Mouse (Mus musculus): ENCODE results near the gene Iqsec2. TPM values are rescaled to one million over a fixed set of nuclear protein-coding genes. Genes with fewer than 3 reads are reported as not detected.
A peak's percentile ranks its signal among the peaks of the same experiment; 100 is the strongest.
"Not testable (repeated sequence)": the region's sequence is repeated elsewhere in the genome, so short reads cannot be mapped to it uniquely, and the experiment has no call there.

The Iqsec2 gene
- polyA plus RNA-seq, 1 experiment from 2014 or later = 9.5 TPM

- no peak overlapping the region for H3K4me3 ChIP-seq (replicated peaks; ENCODE audit: low read length)
- no peak overlapping the region for H3K9ac ChIP-seq
- no peaks in the 10 kb centered on the region for H3K9me3 ChIP-seq (ENCODE audit: control insufficient read depth, low read length)
- WGBS = 68% methylated on average over 5 of the region's 5 CpGs
- H3K36me3 ChIP-seq (replicated peaks; ENCODE audit: control insufficient read depth, insufficient read depth) = 0 out of 2 replicates have a peak, but pooled peaks cover 5% of the 10 kb centered on the region
- DNase-seq (ENCODE audit: low spot score) (no peak), ATAC-seq (ENCODE audit: low FRiP score) (no peak)
- no peaks in the 10 kb centered on the region for H3K4me1 ChIP-seq (replicated peaks; ENCODE audit: control insufficient read depth, insufficient read depth, low read length)
- no peak overlapping the region for H3K27ac ChIP-seq
- H3K27me3 ChIP-seq (ENCODE audit: control insufficient read depth, insufficient read depth, low read length) = peaks cover 78% of the 10 kb centered on the region
- H3K4me2 ChIP-seq (replicated peaks) = no peak overlapping the region
These were observed 80.2 kb downstream of the Iqsec2 start for GRCm38 (mm10) chrX:152224280-152224679.

- Histone ChIP-seq H3K9ac (peak within 1 kb of the TSS; percentile 79), H3K27me3 (ENCODE audit: control insufficient read depth, insufficient read depth, low read length) (peaks cover 5% of the 10 kb centered on the region; the same call in 1 of the 2 replicates), H3K27ac (peak within 1 kb of the TSS; percentile 71), H3K36me3 (replicated peaks; ENCODE audit: control insufficient read depth, insufficient read depth) (peaks cover 14% of the 10 kb centered on the region), H3K4me1 (replicated peaks; ENCODE audit: control insufficient read depth, insufficient read depth, low read length) (peaks cover 15% of the 10 kb centered on the region), H3K4me3 (replicated peaks; ENCODE audit: low read length) (peak within 1 kb of the TSS; percentile 70), H3K9me3 (ENCODE audit: control insufficient read depth, low read length) (no peaks in the 10 kb centered on the region), H3K4me2 (replicated peaks) (peak within 1 kb of the TSS; percentile 90)
- 1% methylated on average over 68 of the region's 69 CpGs for WGBS
- ATAC-seq (ENCODE audit: low FRiP score) (peak; percentile 97), DNase-seq (ENCODE audit: low spot score) (peak; percentile 99)
These were observed 89.0 kb downstream of the Iqsec2 start, which contains the start of gene Kdm5c for GRCm38 (mm10) chrX:152232781-152233763. Gene Kdm5c, plus strand, starts transcription at chrX:152233020.

- Histone ChIP-seq H3K36me3 (replicated peaks; ENCODE audit: control insufficient read depth, insufficient read depth) (peaks cover 24% of the 10 kb centered on the region), H3K9ac (peak overlapping the region; percentile 79), H3K27me3 (ENCODE audit: control insufficient read depth, insufficient read depth, low read length) (0 out of 2 replicates have a peak, but pooled peaks cover 5% of the 10 kb centered on the region), H3K4me2 (replicated peaks) (peak overlapping the region; percentile 90), H3K4me3 (replicated peaks; ENCODE audit: low read length) (peak overlapping the region; percentile 70), H3K4me1 (replicated peaks; ENCODE audit: control insufficient read depth, insufficient read depth, low read length) (peaks cover 15% of the 10 kb centered on the region), H3K9me3 (ENCODE audit: control insufficient read depth, low read length) (no peaks in the 10 kb centered on the region), H3K27ac (no peak overlapping the region)
- 35% methylated on average over 3 of the region's 3 CpGs for WGBS
- DNase-seq (ENCODE audit: low spot score) (no peak), ATAC-seq (ENCODE audit: low FRiP score) (no peak)
These were observed 90.1 kb downstream of the Iqsec2 start for GRCm38 (mm10) chrX:152234125-152234524.

GRCm38 (mm10) chrX:152235758-152236157 lies 91.7 kb downstream of the Iqsec2 start:
- peaks cover 40% of the 10 kb centered on the region for H3K36me3 ChIP-seq (replicated peaks; ENCODE audit: control insufficient read depth, insufficient read depth)
- H3K4me3 ChIP-seq (replicated peaks; ENCODE audit: low read length) = no peak overlapping the region
- no peaks in the 10 kb centered on the region for H3K27me3 ChIP-seq (ENCODE audit: control insufficient read depth, insufficient read depth, low read length)
- H3K9me3 ChIP-seq (ENCODE audit: control insufficient read depth, low read length) = no peaks in the 10 kb centered on the region
- WGBS = 88% methylated on average over 2 of the region's 2 CpGs
- DNase-seq (ENCODE audit: low spot score) (no peak), ATAC-seq (ENCODE audit: low FRiP score) (no peak)
- peak overlapping the region; percentile 90; the same call in 1 of the 2 replicates for H3K4me2 ChIP-seq (replicated peaks)
- no peak overlapping the region for H3K9ac ChIP-seq
- H3K4me1 ChIP-seq (replicated peaks; ENCODE audit: control insufficient read depth, insufficient read depth, low read length) = peaks cover 15% of the 10 kb centered on the region
- no peak overlapping the region for H3K27ac ChIP-seq

GRCm38 (mm10) chrX:152243140-152243539 lies 99.1 kb downstream of the Iqsec2 start:
- DNase-seq (ENCODE audit: low spot score) = not testable (repeated sequence)

GRCm38 (mm10) chrX:152244492-152245189 lies 100.6 kb downstream of the Iqsec2 start:
- H3K4me1 ChIP-seq (replicated peaks; ENCODE audit: control insufficient read depth, insufficient read depth, low read length) = no peaks in the 10 kb centered on the region
- H3K36me3 ChIP-seq (replicated peaks; ENCODE audit: control insufficient read depth, insufficient read depth) = peaks cover 95% of the 10 kb centered on the region
- H3K27ac ChIP-seq = no peak overlapping the region
- no peak overlapping the region for H3K9ac ChIP-seq
- H3K9me3 ChIP-seq (ENCODE audit: control insufficient read depth, low read length) = no peaks in the 10 kb centered on the region
- no peak overlapping the region for H3K4me2 ChIP-seq (replicated peaks)
- ATAC-seq (ENCODE audit: low FRiP score) = no peak
- no peaks in the 10 kb centered on the region for H3K27me3 ChIP-seq (ENCODE audit: control insufficient read depth, insufficient read depth, low read length)
- H3K4me3 ChIP-seq (replicated peaks; ENCODE audit: low read length) = no peak overlapping the region
- WGBS = 94% methylated on average over 2 of the region's 2 CpGs
- DNase-seq (ENCODE audit: low spot score) = no peak

More at GRCm38 (mm10) chrX:152243140-152243539, 99.1 kb downstream of the Iqsec2 start:
- H3K9ac ChIP-seq; H3K27me3 ChIP-seq (ENCODE audit: control insufficient read depth, insufficient read depth, low read length); ATAC-seq (ENCODE audit: low FRiP score); H3K4me1 ChIP-seq (replicated peaks; ENCODE audit: control insufficient read depth, insufficient read depth, low read length); H3K27ac ChIP-seq; H3K4me2 ChIP-seq (replicated peaks); H3K9me3 ChIP-seq (ENCODE audit: control insufficient read depth, low read length); H3K4me3 ChIP-seq (replicated peaks; ENCODE audit: low read length): not testable (repeated sequence)
- peaks cover 94% of the 10 kb centered on the region for H3K36me3 ChIP-seq (replicated peaks; ENCODE audit: control insufficient read depth, insufficient read depth)
- 81% methylated on average over 6 of the region's 6 CpGs for WGBS

GRCm38 (mm10) chrX:152271189-152271588 lies 127.1 kb downstream of the Iqsec2 start:
- H3K9ac ChIP-seq = no peak overlapping the region
- no peak overlapping the region for H3K4me2 ChIP-seq (replicated peaks)
- H3K9me3 ChIP-seq (ENCODE audit: control insufficient read depth, low read length) = no peaks in the 10 kb centered on the region
- H3K36me3 ChIP-seq (replicated peaks; ENCODE audit: control insufficient read depth, insufficient read depth) = peaks cover 91% of the 10 kb centered on the region
- H3K4me3 ChIP-seq (replicated peaks; ENCODE audit: low read length) = no peak overlapping the region
- DNase-seq (ENCODE audit: low spot score) (no peak), ATAC-seq (ENCODE audit: low FRiP score) (no peak)
- no peaks in the 10 kb centered on the region for H3K4me1 ChIP-seq (replicated peaks; ENCODE audit: control insufficient read depth, insufficient read depth, low read length)
- H3K27me3 ChIP-seq (ENCODE audit: control insufficient read depth, insufficient read depth, low read length) = no peaks in the 10 kb centered on the region
- 97% methylated on average over 11 of the region's 11 CpGs for WGBS
- no peak overlapping the region for H3K27ac ChIP-seq
